Mouse (Mus musculus): ENCODE results near the gene Ppp2r5e. TPM values are rescaled to one million over a fixed set of nuclear protein-coding genes. Genes with fewer than 3 reads are reported as not detected.

Ppp2r5e gene
- 65.2 TPM for total RNA-seq (2023)

GRCm38 (mm10) chr12:75596154-75597002 is at the start of gene Ppp2r5e:
Ppp2r5e (minus strand) TSS chr12:75596245.

GRCm38 (mm10) chr12:75416681-75417080 is 179.4 kb downstream of the Ppp2r5e start, which contains the start of gene Gphb5:
Gphb5 (minus strand) TSS chr12:75416781.

Other genes starting within 250 kb of the Ppp2r5e start
- not detected for gene Gphb5, start 179.5 kb downstream of the Ppp2r5e start, total RNA-seq (2023)
- 10.7 TPM for gene Wdr89, start 73.3 kb upstream of the Ppp2r5e start, total RNA-seq (2023)
- 38.7 TPM for gene Sgpp1, start 139.5 kb upstream of the Ppp2r5e start, total RNA-seq (2023)
- 21.5 TPM for gene Syne2, start 221.9 kb upstream of the Ppp2r5e start, total RNA-seq (2023)